Mouse (Mus musculus) midbrain, embryonic 15.5 days (tissue): Measurements from ENCODE around the gene Atg16l2. TPM values are rescaled to one million over a fixed set of nuclear protein-coding genes. Genes with fewer than 3 reads are reported as not detected.
A peak's percentile ranks its signal among the peaks of the same experiment; 100 is the strongest.

ENCODE experiments used
- ATAC-seq: fragments of 200-750 bp; cut with Nextera tagmentation; replicated peaks from 2 replicates; pipeline ENCODE4 v1.8.0; 2017; ENCODE audit warnings: moderate TSS enrichment
- H3K27ac ChIP-seq: fragments of 300-500 bp; sonication (generic); 2 replicates; pipeline ENCODE4 v1.5.1; 2015; ENCODE audit warnings: mild to moderate bottlenecking, inconsistent platforms
- H3K27me3 ChIP-seq: fragments of 300-500 bp; sonication (generic); replicated peaks from 2 replicates; pipeline ENCODE4 v1.6.1; 2015; ENCODE audit warnings: inconsistent platforms
- H3K36me3 ChIP-seq: fragments of 300-500 bp; sonication (generic); replicated peaks from 2 replicates; pipeline ENCODE4 v1.6.1; 2015; ENCODE audit warnings: inconsistent platforms
- H3K4me1 ChIP-seq: fragments of 300-500 bp; sonication (generic); 2 replicates; pipeline ENCODE4 v1.6.1; 2015; ENCODE audit warnings: inconsistent platforms
- H3K4me2 ChIP-seq: fragments of 300-500 bp; sonication (generic); 2 replicates; pipeline ENCODE4 v1.6.1; 2015; ENCODE audit warnings: inconsistent platforms, mild to moderate bottlenecking, moderate library complexity
- H3K4me3 ChIP-seq: fragments of 300-500 bp; sonication (generic); 2 replicates; pipeline ENCODE4 v1.5.1; 2015; ENCODE audit warnings: mild to moderate bottlenecking, inconsistent platforms
- H3K9ac ChIP-seq: fragments of 300-500 bp; sonication (generic); 2 replicates; pipeline ENCODE4 v1.6.1; 2015; ENCODE audit warnings: mild to moderate bottlenecking, inconsistent platforms
- H3K9me3 ChIP-seq: fragments of 300-500 bp; sonication (generic); 2 replicates; pipeline ENCODE4 v1.6.1; 2016; ENCODE audit warnings: inconsistent platforms
- WGBS: fragments of 180-500 bp; shearing (Covaris S2); methylation state at CpG from one replicate; pipeline ENCODE4 v1.1.7; 2015; ENCODE audit warnings: mixed read lengths; 5-methylcytosine and 5-hydroxymethylcytosine counted together
- polyA plus RNA-seq: library from polyadenylated mRNA; unstranded; fragments of >200 nt; fragmentation: Nextera tagmentation; extraction: Ambion mirVana; gene quantifications from 2 replicates; pipeline ENCODE4 v1.2.1, GENCODE M21; 2015

Atg16l2 gene
- polyA plus RNA-seq, 1 experiment from 2014 or later: 26.9 TPM

- no peak for ATAC-seq
- Histone ChIP-seq H3K27ac (no peak overlapping the region), H3K4me1 (no peaks in the 10 kb centered on the region), H3K27me3 (no peaks in the 10 kb centered on the region), H3K9ac (no peak overlapping the region), H3K4me3 (no peak overlapping the region), H3K9me3 (no peaks in the 10 kb centered on the region), H3K36me3 (peaks cover 14% of the 10 kb centered on the region), H3K4me2 (no peak overlapping the region)
- WGBS: 95% methylated on average over 4 of the region's 4 CpGs
Measured at GRCm38 (mm10) chr7:101248760-101249159, 53.3 kb downstream of the Atg16l2 start.

- peak overlapping the region; percentile 65 for H3K27ac ChIP-seq
- H3K9me3 ChIP-seq: no peaks in the 10 kb centered on the region
- H3K36me3 ChIP-seq: 0 out of 2 replicates have a peak, but pooled peaks cover 3% of the 10 kb centered on the region
- H3K4me1 ChIP-seq: peaks cover 2% of the 10 kb centered on the region; the same call in 1 of the 2 replicates
- H3K4me3 ChIP-seq: no peak overlapping the region
- WGBS: 40% methylated on average over 8 of the region's 8 CpGs
- peak; percentile 85 for ATAC-seq
- no peaks in the 10 kb centered on the region for H3K27me3 ChIP-seq
- no peak overlapping the region for H3K4me2 ChIP-seq
- H3K9ac ChIP-seq: no peak overlapping the region
Measured at GRCm38 (mm10) chr7:101236712-101237473, 65.2 kb downstream of the Atg16l2 start.

GRCm38 (mm10) chr7:101232716-101233115 lies 69.3 kb downstream of the Atg16l2 start:
- H3K36me3 ChIP-seq: no peaks in the 10 kb centered on the region
- no peak overlapping the region for H3K27ac ChIP-seq
- H3K4me1 ChIP-seq: no peaks in the 10 kb centered on the region
- no peak for ATAC-seq
- H3K9ac ChIP-seq: no peak overlapping the region
- H3K9me3 ChIP-seq: no peaks in the 10 kb centered on the region
- WGBS: 52% methylated on average over 3 of the region's 3 CpGs
- no peak overlapping the region for H3K4me2 ChIP-seq
- no peaks in the 10 kb centered on the region for H3K27me3 ChIP-seq
- no peak overlapping the region for H3K4me3 ChIP-seq

GRCm38 (mm10) chr7:101231458-101231857 lies 70.6 kb downstream of the Atg16l2 start:
- no peak overlapping the region for H3K9ac ChIP-seq
- H3K27me3 ChIP-seq: no peaks in the 10 kb centered on the region
- WGBS: 52% methylated on average over 1 of the region's 2 CpGs
- no peak overlapping the region for H3K4me3 ChIP-seq
- H3K9me3 ChIP-seq: no peaks in the 10 kb centered on the region
- H3K4me1 ChIP-seq: no peaks in the 10 kb centered on the region
- no peak for ATAC-seq
- no peak overlapping the region for H3K4me2 ChIP-seq
- H3K27ac ChIP-seq: no peak overlapping the region
- no peaks in the 10 kb centered on the region for H3K36me3 ChIP-seq

- 67% methylated on average over 1 of the region's 1 CpGs for WGBS
- no peaks in the 10 kb centered on the region for H3K4me1 ChIP-seq
- H3K27ac ChIP-seq: no peak overlapping the region
- no peak overlapping the region for H3K4me3 ChIP-seq
- no peaks in the 10 kb centered on the region for H3K9me3 ChIP-seq
- no peaks in the 10 kb centered on the region for H3K36me3 ChIP-seq
- ATAC-seq: no peak
- H3K4me2 ChIP-seq: no peak overlapping the region
- H3K27me3 ChIP-seq: no peaks in the 10 kb centered on the region
- H3K9ac ChIP-seq: no peak overlapping the region
Measured at GRCm38 (mm10) chr7:101229336-101229735, 72.7 kb downstream of the Atg16l2 start.

GRCm38 (mm10) chr7:101223501-101223900 lies 78.5 kb downstream of the Atg16l2 start:
- Histone ChIP-seq H3K4me2 (no peak overlapping the region), H3K9ac (no peak overlapping the region), H3K9me3 (no peaks in the 10 kb centered on the region), H3K4me1 (no peaks in the 10 kb centered on the region), H3K27ac (no peak overlapping the region), H3K4me3 (no peak overlapping the region), H3K36me3 (no peaks in the 10 kb centered on the region), H3K27me3 (no peaks in the 10 kb centered on the region)
- ATAC-seq: no peak
- WGBS: 90% methylated on average over 2 of the region's 2 CpGs

GRCm38 (mm10) chr7:101216724-101217123 lies 85.3 kb downstream of the Atg16l2 start:
- Histone ChIP-seq H3K4me3 (no peak overlapping the region), H3K36me3 (no peaks in the 10 kb centered on the region; the same call in 1 of the 2 replicates), H3K27me3 (no peaks in the 10 kb centered on the region), H3K9me3 (no peaks in the 10 kb centered on the region), H3K4me2 (no peak overlapping the region), H3K9ac (no peak overlapping the region), H3K27ac (no peak overlapping the region), H3K4me1 (no peaks in the 10 kb centered on the region)
- no peak for ATAC-seq
- 72% methylated on average over 2 of the region's 2 CpGs for WGBS

- no peak for ATAC-seq
- no peak overlapping the region for H3K27ac ChIP-seq
- 92% methylated on average over 3 of the region's 3 CpGs for WGBS
Measured at GRCm38 (mm10) chr7:101213515-101214263, 88.4 kb downstream of the Atg16l2 start.

More at GRCm38 (mm10) chr7:101213515-101214263, 88.4 kb downstream of the Atg16l2 start:
- no peak overlapping the region for H3K4me2 ChIP-seq
- H3K4me3 ChIP-seq: no peak overlapping the region
- no peaks in the 10 kb centered on the region; the same call in 1 of the 2 replicates for H3K36me3 ChIP-seq
- no peaks in the 10 kb centered on the region for H3K27me3 ChIP-seq
- H3K9ac ChIP-seq: no peak overlapping the region
- H3K9me3 ChIP-seq: no peaks in the 10 kb centered on the region
- H3K4me1 ChIP-seq: no peaks in the 10 kb centered on the region

Other genes starting within 250 kb of the Atg16l2 start
- 41.7 and 46.2 TPM in 2 replicates for gene Fchsd2, start 209.4 kb downstream of the Atg16l2 start, polyA plus RNA-seq
- 8.7 and 9.6 TPM in 2 replicates for gene Stard10, start 14.8 kb upstream of the Atg16l2 start, polyA plus RNA-seq
- gene Arap1, start 45.8 kb upstream of the Atg16l2 start, polyA plus RNA-seq: 10.4 and 10.6 TPM in 2 replicates
- gene Gm45837, start 108.6 kb upstream of the Atg16l2 start, polyA plus RNA-seq: not detected in 2 replicates
- 31.4 and 32.2 TPM in 2 replicates for gene Pde2a, start 119.4 kb upstream of the Atg16l2 start, polyA plus RNA-seq